Mouse (Mus musculus) thymus, postnatal 14 days (tissue): ENCODE data around the gene Pvr.

Experiments used
- DNase-seq: peaks from one replicate; pipeline ENCODE4 v3.0.0; 2021

The Pvr gene

GRCm38 (mm10) chr7:19867751-19868399 is 53.1 kb downstream of the Pvr start:
- DNase-seq, result no peak

GRCm38 (mm10) chr7:19866490-19866889 is 54.5 kb downstream of the Pvr start:
- no peak for DNase-seq

GRCm38 (mm10) chr7:19865246-19866036 is 55.5 kb downstream of the Pvr start:
- DNase-seq, result no peak

GRCm38 (mm10) chr7:19864241-19864640 is 56.7 kb downstream of the Pvr start:
- DNase-seq, result no peak

GRCm38 (mm10) chr7:19861199-19861598 is 59.8 kb downstream of the Pvr start, which contains the start of gene Ceacam16:
Gene Ceacam16, minus strand, starts transcription at chr7:19861299.
- no peak for DNase-seq

- DNase-seq, result peak; percentile 60
Measured at GRCm38 (mm10) chr7:19859740-19860139, 61.2 kb downstream of the Pvr start.

- DNase-seq, result no peak
Measured at GRCm38 (mm10) chr7:19856283-19856682, 64.7 kb downstream of the Pvr start.

- DNase-seq, result no peak
Measured at GRCm38 (mm10) chr7:19855663-19856062, 65.3 kb downstream of the Pvr start.
